Mouse (Mus musculus) cortical plate, adult 2 months (tissue): ENCODE measurements around the gene Chd6.

Source experiments
- CTCF ChIP-seq: fragments of 200-500 bp; IDR thresholded peaks from 2 replicates; pipeline ENCODE4 v1.5.1; 2011; ENCODE audit warnings: mild to moderate bottlenecking, control low read depth, low read length; ENCODE audit not compliant: insufficient read depth; ENCODE audit errors: extremely low read depth
- POLR2A ChIP-seq: fragments of 200-500 bp; IDR thresholded peaks from 2 replicates; pipeline ENCODE4 v1.6.1; 2011; ENCODE audit warnings: mild to moderate bottlenecking, low read length, control low read depth; ENCODE audit not compliant: insufficient read depth; ENCODE audit errors: extremely low read depth

- TF ChIP-seq CTCF: no peak
- TF ChIP-seq POLR2A: no peak
Measured at GRCm38 (mm10) chr2:160915821-160916610, 192.9 kb downstream of the Chd6 start.
